Mouse (Mus musculus) heart, embryonic 11.5 days (tissue): ENCODE data around the gene Arhgef17. TPM values are rescaled to one million over a fixed set of nuclear protein-coding genes. Genes with fewer than 3 reads are reported as not detected.
A peak's percentile ranks its signal among the peaks of the same experiment; 100 is the strongest.

Experiments
- ATAC-seq: fragments of 200-750 bp; cut with Nextera tagmentation; replicated peaks from 2 replicates; pipeline ENCODE4 v1.8.0; 2017; ENCODE audit warnings: moderate library complexity; ENCODE audit not compliant: insufficient number of reproducible peaks, low FRiP score, low TSS enrichment
- H3K27ac ChIP-seq: fragments of 300-500 bp; sonication (generic); 2 replicates; pipeline ENCODE4 v1.5.1; 2014; ENCODE audit warnings: mild to moderate bottlenecking, low read depth, low read length
- H3K27me3 ChIP-seq: fragments of 300-500 bp; sonication (generic); 2 replicates; pipeline ENCODE4 v1.6.1; 2014; ENCODE audit warnings: mild to moderate bottlenecking, low read length, mixed read lengths; ENCODE audit not compliant: control insufficient read depth, insufficient read depth
- H3K36me3 ChIP-seq: fragments of 300-500 bp; sonication (generic); 2 replicates; pipeline ENCODE4 v1.6.1; 2014; ENCODE audit warnings: mild to moderate bottlenecking, low read length, moderate library complexity, mixed read lengths; ENCODE audit not compliant: control insufficient read depth, insufficient read depth
- H3K4me1 ChIP-seq: fragments of 300-500 bp; sonication (generic); 2 replicates; pipeline ENCODE4 v1.6.1; 2014; ENCODE audit warnings: low read length; ENCODE audit not compliant: control insufficient read depth, insufficient read depth
- H3K4me2 ChIP-seq: fragments of 300-500 bp; sonication (generic); 2 replicates; pipeline ENCODE4 v1.6.1; 2014; ENCODE audit warnings: mild to moderate bottlenecking, moderate library complexity
- H3K4me3 ChIP-seq: fragments of 300-500 bp; sonication (generic); 2 replicates; pipeline ENCODE4 v1.5.1; 2014; ENCODE audit warnings: low read depth, low read length
- H3K9ac ChIP-seq: fragments of 300-500 bp; sonication (generic); 2 replicates; pipeline ENCODE4 v1.6.1; 2014; ENCODE audit warnings: mild to moderate bottlenecking, low read depth, low read length, moderate library complexity
- H3K9me3 ChIP-seq: fragments of 300-500 bp; sonication (generic); replicated peaks from 2 replicates; pipeline ENCODE4 v1.6.1; 2016; ENCODE audit warnings: low read length; ENCODE audit not compliant: control insufficient read depth
- WGBS: fragments of 180-500 bp; shearing (Covaris S2); extraction: QIAGEN DNeasy Blood & Tissue Kit; methylation state at CpG from one replicate; pipeline ENCODE4 v1.1.7; 2014; ENCODE audit not compliant: insufficient replicate concordance; 5-methylcytosine and 5-hydroxymethylcytosine counted together
- polyA plus RNA-seq: library from polyadenylated mRNA; unstranded; fragments of >200 nt; fragmentation: Nextera tagmentation; extraction: Ambion mirVana; gene quantifications from 2 replicates; pipeline ENCODE4 v1.2.1, GENCODE M21; 2014

Arhgef17 gene
- polyA plus RNA-seq, 1 experiment from 2014 or later, result 8.5 TPM

- H3K36me3 ChIP-seq, result peaks cover 22% of the 10 kb centered on the region
These were observed 45.4 kb downstream of the Arhgef17 start for GRCm38 (mm10) chr7:100886535-100886934.

GRCm38 (mm10) chr7:100884460-100884859 is 47.4 kb downstream of the Arhgef17 start:
- no peak overlapping the region for H3K4me3 ChIP-seq
- H3K27me3 ChIP-seq, result no peaks in the 10 kb centered on the region
- ATAC-seq, result no peak
- H3K9ac ChIP-seq, result no peak overlapping the region
- peaks cover 26% of the 10 kb centered on the region for H3K36me3 ChIP-seq
- H3K4me2 ChIP-seq, result no peak overlapping the region
- no peak overlapping the region for H3K27ac ChIP-seq
- peaks cover 2% of the 10 kb centered on the region; the same call in 1 of the 2 replicates for H3K4me1 ChIP-seq
- H3K9me3 ChIP-seq, result no peaks in the 10 kb centered on the region
- 89% methylated on average over 4 of the region's 4 CpGs for WGBS

More at GRCm38 (mm10) chr7:100886535-100886934, 45.4 kb downstream of the Arhgef17 start:
- H3K4me3 ChIP-seq, result no peak overlapping the region
- no peak overlapping the region for H3K4me2 ChIP-seq
- WGBS, result 35% methylated on average over 3 of the region's 3 CpGs
- H3K9me3 ChIP-seq, result no peaks in the 10 kb centered on the region
- H3K27ac ChIP-seq, result no peak overlapping the region
- H3K9ac ChIP-seq, result no peak overlapping the region
- H3K27me3 ChIP-seq, result no peaks in the 10 kb centered on the region
- no peaks in the 10 kb centered on the region for H3K4me1 ChIP-seq
- no peak for ATAC-seq

- H3K36me3 ChIP-seq, result peaks cover 40% of the 10 kb centered on the region
- H3K27me3 ChIP-seq, result no peaks in the 10 kb centered on the region
- no peak for ATAC-seq
- no peak overlapping the region for H3K4me3 ChIP-seq
- no peaks in the 10 kb centered on the region for H3K9me3 ChIP-seq
- 87% methylated on average over 4 of the region's 4 CpGs for whole genome bisulfite sequencing
- H3K27ac ChIP-seq, result no peak overlapping the region
- no peak overlapping the region for H3K4me2 ChIP-seq
- no peak overlapping the region for H3K9ac ChIP-seq
- H3K4me1 ChIP-seq, result peaks cover 2% of the 10 kb centered on the region; the same call in 1 of the 2 replicates
These were observed 50.0 kb downstream of the Arhgef17 start for GRCm38 (mm10) chr7:100881950-100882349.

GRCm38 (mm10) chr7:100881531-100881930 is 50.4 kb downstream of the Arhgef17 start:
- Histone ChIP-seq H3K27me3 (no peaks in the 10 kb centered on the region), H3K4me3 (no peak overlapping the region), H3K9me3 (no peaks in the 10 kb centered on the region), H3K36me3 (peaks cover 41% of the 10 kb centered on the region), H3K9ac (no peak overlapping the region), H3K4me1 (peaks cover 2% of the 10 kb centered on the region; the same call in 1 of the 2 replicates), H3K4me2 (no peak overlapping the region), H3K27ac (no peak overlapping the region)
- 84% methylated on average over 9 of the region's 9 CpGs for WGBS
- ATAC-seq, result no peak

- Histone ChIP-seq H3K9ac (no peak overlapping the region), H3K9me3 (no peaks in the 10 kb centered on the region), H3K4me2 (peak overlapping the region; percentile 12; the same call in 1 of the 2 replicates), H3K36me3 (peaks cover 39% of the 10 kb centered on the region), H3K27me3 (no peaks in the 10 kb centered on the region), H3K27ac (no peak overlapping the region), H3K4me1 (peaks cover 2% of the 10 kb centered on the region; the same call in 1 of the 2 replicates), H3K4me3 (no peak overlapping the region)
- no peak for ATAC-seq
- 21% methylated on average over 20 of the region's 20 CpGs for WGBS
These were observed 52.3 kb downstream of the Arhgef17 start for GRCm38 (mm10) chr7:100879595-100879994.

GRCm38 (mm10) chr7:100876771-100877170 is 55.1 kb downstream of the Arhgef17 start:
- WGBS, result 79% methylated on average over 9 of the region's 9 CpGs
- Histone ChIP-seq H3K4me1 (peaks cover 2% of the 10 kb centered on the region), H3K4me2 (no peak overlapping the region), H3K9ac (no peak overlapping the region), H3K27ac (no peak overlapping the region), H3K9me3 (no peaks in the 10 kb centered on the region), H3K4me3 (no peak overlapping the region), H3K27me3 (no peaks in the 10 kb centered on the region), H3K36me3 (peaks cover 46% of the 10 kb centered on the region)
- no peak for ATAC-seq

GRCm38 (mm10) chr7:100876293-100876692 is 55.6 kb downstream of the Arhgef17 start:
- WGBS, result 89% methylated on average over 13 of the region's 13 CpGs

GRCm38 (mm10) chr7:100875822-100876221 is 56.1 kb downstream of the Arhgef17 start:
- WGBS, result 67% methylated on average over 1 of the region's 1 CpGs
- peak overlapping the region; percentile 77 for H3K27ac ChIP-seq
- no peak overlapping the region for H3K4me2 ChIP-seq
- H3K9me3 ChIP-seq, result no peaks in the 10 kb centered on the region
- H3K4me1 ChIP-seq, result peaks cover 2% of the 10 kb centered on the region
- no peaks in the 10 kb centered on the region for H3K27me3 ChIP-seq
- no peak overlapping the region for H3K9ac ChIP-seq
- H3K4me3 ChIP-seq, result no peak overlapping the region
- H3K36me3 ChIP-seq, result peaks cover 41% of the 10 kb centered on the region
- no peak for ATAC-seq

More at GRCm38 (mm10) chr7:100876293-100876692, 55.6 kb downstream of the Arhgef17 start:
- Histone ChIP-seq H3K4me2 (no peak overlapping the region), H3K27me3 (no peaks in the 10 kb centered on the region), H3K4me1 (peaks cover 2% of the 10 kb centered on the region), H3K36me3 (peaks cover 44% of the 10 kb centered on the region), H3K9me3 (no peaks in the 10 kb centered on the region), H3K4me3 (no peak overlapping the region), H3K27ac (peak overlapping the region; percentile 70), H3K9ac (no peak overlapping the region)
- ATAC-seq, result no peak

- no peak overlapping the region for H3K9ac ChIP-seq
- ATAC-seq, result no peak
- WGBS, result 84% methylated on average over 13 of the region's 13 CpGs
These were observed 58.7 kb downstream of the Arhgef17 start for GRCm38 (mm10) chr7:100873197-100873596.

More at GRCm38 (mm10) chr7:100873197-100873596, 58.7 kb downstream of the Arhgef17 start:
- peaks cover 24% of the 10 kb centered on the region for H3K36me3 ChIP-seq
- no peak overlapping the region for H3K27ac ChIP-seq
- no peaks in the 10 kb centered on the region for H3K9me3 ChIP-seq
- no peaks in the 10 kb centered on the region for H3K27me3 ChIP-seq
- no peak overlapping the region for H3K4me2 ChIP-seq
- H3K4me1 ChIP-seq, result peaks cover 8% of the 10 kb centered on the region
- H3K4me3 ChIP-seq, result no peak overlapping the region
